Mouse (Mus musculus) megakaryocyte, embryonic 14.5 days (primary cell): ENCODE measurements around the gene Sez6l.

Experiments used
- FLI1 ChIP-seq: IDR thresholded peaks from 2 replicates; pipeline ENCODE4 v1.6.1; 2012; ENCODE audit warnings: low read length, inconsistent platforms, mixed read lengths
- GATA1 ChIP-seq: IDR thresholded peaks from 3 replicates; pipeline ENCODE4 v1.6.1; 2012; ENCODE audit warnings: mixed read lengths, low read length, inconsistent platforms, borderline replicate concordance

GRCm38 (mm10) chr5:112486415-112486814 lies 90.6 kb downstream of the Sez6l start:
- TF ChIP-seq GATA1 (no peak), FLI1 (no peak)
